40 mouse cellular contexts compared by ENCODE assay signal in genomic region chr13:55419142-55419541, GRCm38 (mm10). TPM values are rescaled to one million over a fixed set of nuclear protein-coding genes. Genes with fewer than 3 reads are reported as not detected.
"Had no signal": no experiment of that assay in that cellular context is flagged by ENCODE, and none has a peak within 500 bp of the region (broad histone marks: within the 10 kb centered on the region; RNA-seq: fewer than 3 reads in every experiment).

No protein-coding gene starts in this region.

- DNase-seq: gastrocnemius, postnatal 14 days; gastrocnemius, postnatal 36 days; heart, adult 11 months; heart, adult 2 months; heart, postnatal 14 days; heart, postnatal 36 days; kidney, adult 11 months; kidney, adult 8-10 months; kidney, postnatal 36 days; layer of hippocampus, adult 9-11 months; layer of hippocampus, postnatal 36 days; left cerebral cortex, postnatal 4 days; liver; liver, embryonic 13.5 days had no signal

- H3K9ac ChIP-seq: heart, embryonic 13.5 days; heart, embryonic 15.5 days; hindbrain, embryonic 13.5 days; hindbrain, embryonic 15.5 days; kidney, embryonic 15.5 days; limb, embryonic 12.5 days; liver, embryonic 13.5 days; liver, embryonic 15.5 days had no signal

- H3K27ac ChIP-seq: heart, adult 2 months; heart, embryonic 13.5 days; heart, embryonic 15.5 days; hindbrain, embryonic 13.5 days; hindbrain, embryonic 15.5 days; hindbrain, postnatal 0 days; kidney, embryonic 15.5 days; kidney, postnatal 0 days; limb, embryonic 12.5 days; liver, embryonic 13.5 days; liver, embryonic 15.5 days had no signal

- H3K4me2 ChIP-seq: heart, embryonic 11.5 days; heart, embryonic 13.5 days; heart, embryonic 15.5 days; hindbrain, embryonic 13.5 days; kidney, embryonic 15.5 days; limb, embryonic 12.5 days; liver, embryonic 11.5 days; liver, embryonic 13.5 days; liver, embryonic 15.5 days had no signal

- H3K4me3 ChIP-seq: heart, adult 2 months; heart, embryonic 13.5 days; heart, embryonic 15.5 days; hindbrain, embryonic 13.5 days; hindbrain, embryonic 15.5 days; kidney, embryonic 15.5 days; limb, embryonic 12.5 days; liver, embryonic 13.5 days; liver, embryonic 15.5 days had no signal

- H3K36me3 ChIP-seq: heart, embryonic 13.5 days; heart, embryonic 15.5 days; hindbrain, embryonic 13.5 days; hindbrain, embryonic 15.5 days; kidney, embryonic 15.5 days; limb, embryonic 12.5 days; liver, embryonic 13.5 days; liver, embryonic 15.5 days had no signal

- H3K9me3 ChIP-seq: heart, embryonic 13.5 days; heart, embryonic 15.5 days; hindbrain, embryonic 13.5 days; hindbrain, embryonic 15.5 days; kidney, embryonic 15.5 days; limb, embryonic 12.5 days; liver, embryonic 13.5 days; liver, embryonic 15.5 days had no signal

RNA-seq across cellular contexts. Expression of gene Pfn3, which starts 4.1 kb away (rescaled TPM):
- total RNA-seq: gastrocnemius, adult 8-10 months; gastrocnemius, postnatal 14 days; gastrocnemius, postnatal 36 days; heart, adult 2 months; heart, postnatal 14 days; heart, postnatal 36 days; hematopoietic stem cell, adult 5-6 weeks; layer of hippocampus, adult 8-10 months; layer of hippocampus, postnatal 14 days; layer of hippocampus, postnatal 36 days; left cerebral cortex, adult 18-20 months; left cerebral cortex, adult 8-10 months; left cerebral cortex, postnatal 25 days had no signal
- polyA plus RNA-seq: heart, adult 2 months; heart, embryonic 11.5 days; heart, embryonic 13.5 days; heart, embryonic 15.5 days; heart, postnatal 0 days; hindbrain, embryonic 11.5 days; hindbrain, embryonic 13.5 days; intestine, embryonic 14.5 days; intestine, embryonic 16.5 days; kidney, embryonic 15.5 days; kidney, postnatal 0 days; large intestine, adult 2 months; limb, embryonic 12.5 days; liver, embryonic 11.5 days; liver, embryonic 13.5 days; liver, embryonic 15.5 days had no signal

RNA-seq across cellular contexts. Expression of gene F12, which starts 7.5 kb away (rescaled TPM):
- total RNA-seq: gastrocnemius, adult 8-10 months; gastrocnemius, postnatal 14 days; gastrocnemius, postnatal 36 days; heart, adult 2 months; heart, postnatal 14 days; heart, postnatal 36 days; hematopoietic stem cell, adult 5-6 weeks; hindbrain, postnatal 0 days had no signal
- polyA plus RNA-seq: heart, adult 2 months; heart, postnatal 0 days; hindbrain, embryonic 11.5 days; hindbrain, embryonic 13.5 days; limb, embryonic 12.5 days had no signal

RNA-seq across cellular contexts. Expression of gene Slc34a1, which starts 21.2 kb away (rescaled TPM):
- total RNA-seq: gastrocnemius, adult 8-10 months; gastrocnemius, postnatal 14 days; gastrocnemius, postnatal 36 days; heart, adult 2 months; heart, postnatal 14 days; heart, postnatal 36 days; hematopoietic stem cell, adult 5-6 weeks; hindbrain, postnatal 0 days; layer of hippocampus, adult 18-20 months; layer of hippocampus, adult 8-10 months; layer of hippocampus, postnatal 14 days; layer of hippocampus, postnatal 36 days; left cerebral cortex, adult 18-20 months; left cerebral cortex, postnatal 10 days; left cerebral cortex, postnatal 25 days had no signal
- polyA plus RNA-seq: heart, embryonic 11.5 days; heart, embryonic 13.5 days; heart, embryonic 15.5 days; heart, postnatal 0 days; hindbrain, embryonic 11.5 days; hindbrain, embryonic 13.5 days; hindbrain, postnatal 0 days; intestine, embryonic 14.5 days; limb, embryonic 12.5 days; limb, embryonic 14.5 days; liver, embryonic 11.5 days; liver, embryonic 13.5 days; liver, embryonic 15.5 days had no signal

RNA-seq across cellular contexts. Expression of gene Prr7, which starts 44.9 kb away (rescaled TPM):
- polyA plus RNA-seq: heart, embryonic 13.5 days; liver, embryonic 13.5 days; liver, embryonic 15.5 days had no signal
